Mouse (Mus musculus): ENCODE data around the gene Immp2l. TPM values are rescaled to one million over a fixed set of nuclear protein-coding genes. Genes with fewer than 3 reads are reported as not detected.

The Immp2l gene
- polyA plus RNA-seq, 1 experiment from 2014 or later: 6.5 TPM

GRCm38 (mm10) chr12:41991408-41991807 lies 967.5 kb downstream of the Immp2l start:
- H3K4me1 ChIP-seq (ENCODE audit: control insufficient read depth, insufficient read depth, low read depth, low read length): no peaks in the 10 kb centered on the region
- H3K27me3 ChIP-seq (replicated peaks; ENCODE audit: control insufficient read depth, insufficient read depth, low read length): no peaks in the 10 kb centered on the region
- H3K4me2 ChIP-seq (ENCODE audit: low read length): no peak overlapping the region
- ATAC-seq: no peak
- no peak overlapping the region for H3K4me3 ChIP-seq (ENCODE audit: low read length)
- WGBS: 69% methylated on average over 1 of the region's 1 CpGs
- no peak overlapping the region for H3K9ac ChIP-seq (ENCODE audit: low read depth, low read length)
- no peaks in the 10 kb centered on the region for H3K36me3 ChIP-seq (ENCODE audit: control insufficient read depth, insufficient read depth, low read length)
- H3K27ac ChIP-seq (ENCODE audit: low read depth, low read length): no peak overlapping the region
- no peaks in the 10 kb centered on the region for H3K9me3 ChIP-seq (ENCODE audit: control insufficient read depth, low read length)
